Mouse (Mus musculus) limb, embryonic 13.5 days (tissue): ENCODE measurements around the gene Eaf1. TPM values are rescaled to one million over a fixed set of nuclear protein-coding genes. Genes with fewer than 3 reads are reported as not detected.

Source experiments
- ATAC-seq: fragments of 200-750 bp; cut with Nextera tagmentation; 2 replicates; pipeline ENCODE4 v1.8.0; 2017; ENCODE audit warnings: low read depth, moderate number of reproducible peaks, moderate TSS enrichment; ENCODE audit not compliant: low FRiP score
- H3K27ac ChIP-seq: fragments of 300-500 bp; sonication (generic); 2 replicates; pipeline ENCODE4 v1.5.1; 2015; ENCODE audit warnings: inconsistent platforms, mild to moderate bottlenecking, moderate library complexity
- H3K27me3 ChIP-seq: fragments of 300-500 bp; sonication (generic); 2 replicates; pipeline ENCODE4 v1.6.1; 2015; ENCODE audit warnings: mild to moderate bottlenecking, inconsistent platforms
- H3K36me3 ChIP-seq: fragments of 300-500 bp; sonication (generic); 2 replicates; pipeline ENCODE4 v1.6.1; 2015; ENCODE audit warnings: inconsistent platforms, mild to moderate bottlenecking, moderate library complexity
- H3K4me1 ChIP-seq: fragments of 300-500 bp; sonication (generic); 2 replicates; pipeline ENCODE4 v1.6.1; 2015; ENCODE audit warnings: inconsistent platforms
- H3K4me2 ChIP-seq: fragments of 300-500 bp; sonication (generic); replicated peaks from 2 replicates; pipeline ENCODE4 v1.6.1; 2015; ENCODE audit warnings: inconsistent platforms, mild to moderate bottlenecking, moderate library complexity
- H3K4me3 ChIP-seq: fragments of 300-500 bp; sonication (generic); 2 replicates; pipeline ENCODE4 v1.5.1; 2015; ENCODE audit warnings: moderate library complexity, mild to moderate bottlenecking, inconsistent platforms
- H3K9ac ChIP-seq: fragments of 300-500 bp; sonication (generic); 2 replicates; pipeline ENCODE4 v1.6.1; 2015; ENCODE audit warnings: mild to moderate bottlenecking, inconsistent platforms
- H3K9me3 ChIP-seq: fragments of 300-500 bp; sonication (generic); 2 replicates; pipeline ENCODE4 v1.6.1; 2016; ENCODE audit warnings: inconsistent platforms
- WGBS: fragments of 180-500 bp; shearing (Covaris S2); methylation state at CpG from one replicate; pipeline ENCODE4 v1.1.7; 2015; 5-methylcytosine and 5-hydroxymethylcytosine counted together
- polyA plus RNA-seq: library from polyadenylated mRNA; unstranded; fragments of >200 nt; fragmentation: Nextera tagmentation; extraction: Ambion mirVana; gene quantifications from 2 replicates; pipeline ENCODE4 v1.2.1, GENCODE M21; 2015

Gene Eaf1
- polyA plus RNA-seq, 1 experiment from 2014 or later, result 24.0 TPM

- WGBS, result 66% methylated on average over 9 of the region's 9 CpGs
- Histone ChIP-seq H3K4me3 (no peak overlapping the region), H3K27ac (no peak overlapping the region), H3K4me2 (no peak overlapping the region), H3K9ac (no peak overlapping the region), H3K36me3 (no peaks in the 10 kb centered on the region), H3K9me3 (no peaks in the 10 kb centered on the region), H3K27me3 (no peaks in the 10 kb centered on the region), H3K4me1 (peaks cover 16% of the 10 kb centered on the region)
- ATAC-seq, result no peak
Measured at GRCm38 (mm10) chr14:31557784-31558183, 63.6 kb downstream of the Eaf1 start.

- no peak overlapping the region for H3K9ac ChIP-seq
- 64% methylated on average over 5 of the region's 5 CpGs for WGBS
- no peaks in the 10 kb centered on the region for H3K36me3 ChIP-seq
Measured at GRCm38 (mm10) chr14:31559216-31559615, 65.0 kb downstream of the Eaf1 start.

More at GRCm38 (mm10) chr14:31559216-31559615, 65.0 kb downstream of the Eaf1 start:
- no peak for ATAC-seq
- H3K27ac ChIP-seq, result no peak overlapping the region
- no peak overlapping the region for H3K4me3 ChIP-seq
- peaks cover 18% of the 10 kb centered on the region for H3K4me1 ChIP-seq
- no peak overlapping the region for H3K4me2 ChIP-seq
- H3K9me3 ChIP-seq, result no peaks in the 10 kb centered on the region
- no peaks in the 10 kb centered on the region for H3K27me3 ChIP-seq

Other genes starting within 250 kb of the Eaf1 start
- gene Phf7, start 243.1 kb upstream of the Eaf1 start, polyA plus RNA-seq, result 12.9 and 13.5 TPM in 2 replicates
- gene Bap1, start 242.9 kb upstream of the Eaf1 start, polyA plus RNA-seq, result 103 and 104 TPM in 2 replicates
- 6.6 and 8.1 TPM in 2 replicates for gene Dnah1, start 170.5 kb upstream of the Eaf1 start, polyA plus RNA-seq
- gene Capn7, start 157.8 kb upstream of the Eaf1 start, polyA plus RNA-seq, result 40.0 and 41.4 TPM in 2 replicates
- gene Sh3bp5, start 58.3 kb upstream of the Eaf1 start, polyA plus RNA-seq, result 53.2 and 57.8 TPM in 2 replicates
- 81.7 and 83.7 TPM in 2 replicates for gene Mettl6, start 641 bp downstream of the Eaf1 start, polyA plus RNA-seq
- 3.3 and 3.8 TPM in 2 replicates for gene Colq, start 96.9 kb downstream of the Eaf1 start, polyA plus RNA-seq
- gene Gm49387, start 146.5 kb downstream of the Eaf1 start, polyA plus RNA-seq, result 0.47 and 1.6 TPM in 2 replicates
- 30.4 and 33.1 TPM in 2 replicates for gene Btd, start 146.6 kb downstream of the Eaf1 start, polyA plus RNA-seq
- gene Hacl1, start 146.9 kb downstream of the Eaf1 start, polyA plus RNA-seq, result 15.3 and 15.7 TPM in 2 replicates